Mouse (Mus musculus) fat pad, adult 2 months (tissue): ENCODE results near the gene Aldoart2.
"Not testable (repeated sequence)": the region's sequence is repeated elsewhere in the genome, so short reads cannot be mapped to it uniquely, and the experiment has no call there.

Experiments
- DNase-seq: peaks from one replicate; pipeline ENCODE4 v3.0.0-alpha.2; 2011; ENCODE audit warnings: low read depth, low spot score; ENCODE audit errors: extremely low read depth

Aldoart2 gene

GRCm38 (mm10) chr12:55565206-55565605 lies at the start of gene Aldoart2:
TSS of gene Aldoart2 (plus strand) at chr12:55565239.
- DNase-seq = no peak

GRCm38 (mm10) chr12:55518061-55518738 lies 46.8 kb upstream of the Aldoart2 start:
- no peak for DNase-seq

GRCm38 (mm10) chr12:55526983-55527752 lies 37.9 kb upstream of the Aldoart2 start:
- no peak for DNase-seq

- no peak for DNase-seq
Measured at GRCm38 (mm10) chr12:55536537-55537135, 28.4 kb upstream of the Aldoart2 start.

GRCm38 (mm10) chr12:55537742-55538141 lies 27.3 kb upstream of the Aldoart2 start:
- no peak for DNase-seq

GRCm38 (mm10) chr12:55538328-55538971 lies 26.6 kb upstream of the Aldoart2 start:
- no peak for DNase-seq

- DNase-seq = no peak
Measured at GRCm38 (mm10) chr12:55539157-55539556, 25.9 kb upstream of the Aldoart2 start.

GRCm38 (mm10) chr12:55554901-55555300 lies 10.1 kb upstream of the Aldoart2 start:
- DNase-seq = not testable (repeated sequence)

- no peak for DNase-seq
Measured at GRCm38 (mm10) chr12:55557866-55558265, 7.2 kb upstream of the Aldoart2 start.

- DNase-seq = no peak
Measured at GRCm38 (mm10) chr12:55559184-55559855, 5.7 kb upstream of the Aldoart2 start.

GRCm38 (mm10) chr12:55560025-55560690 lies 4.9 kb upstream of the Aldoart2 start:
- DNase-seq = no peak

GRCm38 (mm10) chr12:55563742-55564141 lies 1.3 kb upstream of the Aldoart2 start:
- no peak for DNase-seq

GRCm38 (mm10) chr12:55564187-55564963 lies 664 bp upstream of the Aldoart2 start:
- DNase-seq = no peak

GRCm38 (mm10) chr12:55565867-55566266 lies 828 bp downstream of the Aldoart2 start:
- no peak for DNase-seq

GRCm38 (mm10) chr12:55566837-55567236 lies 1.8 kb downstream of the Aldoart2 start:
- DNase-seq = no peak

GRCm38 (mm10) chr12:55568466-55568865 lies 3.4 kb downstream of the Aldoart2 start:
- no peak for DNase-seq

GRCm38 (mm10) chr12:55569676-55570075 lies 4.6 kb downstream of the Aldoart2 start:
- DNase-seq = no peak

GRCm38 (mm10) chr12:55570646-55571045 lies 5.6 kb downstream of the Aldoart2 start:
- no peak for DNase-seq

GRCm38 (mm10) chr12:55571181-55571580 lies 6.1 kb downstream of the Aldoart2 start:
- DNase-seq = no peak

- DNase-seq = no peak
Measured at GRCm38 (mm10) chr12:55571661-55572060, 6.6 kb downstream of the Aldoart2 start.
